Mouse (Mus musculus): ENCODE results near the gene Slc39a11. TPM values are rescaled to one million over a fixed set of nuclear protein-coding genes. Genes with fewer than 3 reads are reported as not detected.

The Slc39a11 gene
- polyA plus RNA-seq, 1 experiment from 2014 or later: 40.1 TPM

DNA sequence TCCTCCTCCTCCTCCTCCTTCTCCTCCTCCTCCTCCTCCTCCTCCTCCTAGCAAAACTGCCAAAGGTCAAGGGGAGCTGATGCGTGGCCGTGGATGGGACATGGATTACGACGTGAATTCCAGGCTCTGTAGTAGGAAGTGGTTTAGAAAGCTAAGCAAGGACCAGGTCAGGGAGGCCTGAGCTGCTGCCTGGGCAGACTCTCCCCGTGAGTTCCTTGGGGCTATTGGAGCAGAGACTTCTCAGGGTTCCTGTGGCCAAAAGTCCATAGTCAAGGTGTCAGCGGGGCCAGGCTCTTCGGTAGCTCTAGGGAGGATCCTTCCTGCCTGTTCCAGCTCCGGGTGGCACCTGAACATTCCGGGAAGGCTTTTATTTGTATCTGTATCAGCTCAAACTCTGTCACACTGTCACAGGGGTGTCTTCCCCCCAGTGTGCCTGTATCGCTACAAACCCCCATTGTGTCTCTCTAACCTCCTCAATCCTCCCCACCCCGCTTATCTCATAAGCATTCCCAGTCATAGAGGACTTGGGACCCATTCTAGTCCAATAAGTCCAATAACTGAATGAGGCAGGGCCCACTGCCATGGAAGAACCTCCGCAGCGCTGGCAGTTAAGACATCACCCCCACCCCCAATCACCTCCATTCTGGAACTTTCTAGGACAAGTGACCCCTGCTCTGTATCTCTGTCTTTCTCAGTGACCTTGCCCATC lies 356.8 kb downstream of the Slc39a11 start:
- Histone ChIP-seq H3K27me3 (replicated peaks; ENCODE audit: control insufficient read depth, insufficient read depth, low read length) (0 out of 2 replicates have a peak, but pooled peaks cover 2% of the 10 kb centered on the region), H3K36me3 (ENCODE audit: control insufficient read depth, insufficient read depth, low read length) (no peaks in the 10 kb centered on the region), H3K4me3 (ENCODE audit: low read length) (no peak overlapping the region), H3K27ac (ENCODE audit: low read depth, low read length) (no peak overlapping the region), H3K4me1 (ENCODE audit: control insufficient read depth, insufficient read depth, low read depth, low read length) (peaks cover 17% of the 10 kb centered on the region), H3K9ac (ENCODE audit: low read depth, low read length) (no peak overlapping the region), H3K4me2 (ENCODE audit: low read length) (no peak overlapping the region), H3K9me3 (ENCODE audit: control insufficient read depth, low read length) (no peaks in the 10 kb centered on the region)
- ATAC-seq: no peak
- 83% methylated on average over 13 of the region's 13 CpGs for WGBS

DNA sequence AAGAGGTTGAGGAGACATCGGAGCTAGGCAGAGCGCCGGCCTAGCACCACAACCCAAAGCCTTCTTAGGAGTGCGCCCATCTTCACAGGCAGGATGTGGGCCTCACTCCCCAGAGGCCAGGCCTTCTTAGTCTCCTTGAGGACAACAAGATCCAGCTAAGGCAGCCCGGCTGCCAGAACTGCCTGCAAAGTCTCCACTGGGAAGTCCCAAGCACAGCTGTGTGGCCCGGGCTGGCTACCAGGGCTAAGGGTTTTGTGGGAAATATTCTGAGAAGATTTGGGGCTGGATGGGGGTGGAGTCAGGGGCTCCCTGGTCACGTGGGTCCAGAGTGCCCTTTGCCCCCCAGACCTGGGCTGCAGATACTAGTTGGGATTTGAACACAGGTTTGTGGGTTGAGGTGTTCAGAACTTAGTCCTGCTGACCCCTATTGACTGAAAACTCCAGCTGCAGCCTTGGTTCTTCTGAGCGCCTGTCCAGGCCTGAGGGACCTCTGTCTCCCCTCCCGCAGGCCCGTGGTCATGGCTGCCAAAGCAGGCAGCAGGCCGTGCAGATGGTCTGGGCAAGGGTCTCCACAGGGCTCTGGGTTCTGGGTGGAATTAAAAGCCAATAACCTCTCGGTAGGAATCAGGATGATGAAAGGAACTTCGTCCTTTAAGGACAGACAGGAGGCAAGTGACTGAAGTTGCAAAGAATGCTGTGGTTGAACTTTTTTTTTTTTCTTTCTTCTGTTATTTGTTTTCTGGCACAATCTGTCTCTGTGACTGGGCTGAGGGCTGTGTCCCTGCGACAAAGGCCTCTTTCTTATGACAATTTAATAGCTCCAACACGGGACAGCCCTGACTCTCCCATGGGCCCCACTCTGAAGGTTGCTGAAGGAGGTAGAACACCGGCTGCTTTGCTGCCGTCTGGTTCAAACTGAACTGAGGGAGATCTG lies 357.8 kb downstream of the Slc39a11 start:
- H3K27ac ChIP-seq (ENCODE audit: low read depth, low read length): no peak overlapping the region
- peak; percentile 46; the same call in 1 of the 2 replicates for ATAC-seq
- WGBS: 40% methylated on average over 17 of the region's 17 CpGs

DNA sequence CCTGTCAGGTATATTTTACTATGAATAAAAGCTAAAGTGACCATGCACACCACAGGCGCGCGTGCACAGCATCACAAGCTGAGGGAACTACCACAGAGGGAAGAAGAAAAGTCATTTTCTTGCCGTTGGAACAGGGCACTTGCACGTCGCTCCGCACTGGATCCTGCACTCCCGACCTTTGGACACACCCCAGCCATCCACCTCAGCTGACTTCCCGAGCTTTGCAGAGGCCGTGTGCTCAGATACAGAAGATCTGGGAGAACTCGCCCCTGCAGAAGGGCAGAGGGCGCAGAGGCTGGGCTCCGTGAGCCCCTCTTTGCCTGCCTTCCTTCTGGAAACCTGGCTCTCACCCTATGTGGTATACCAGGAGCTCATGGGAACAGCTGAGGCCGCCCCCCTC lies 359.0 kb downstream of the Slc39a11 start:
- ATAC-seq: no peak
- no peak overlapping the region for H3K27ac ChIP-seq (ENCODE audit: low read depth, low read length)
- H3K27me3 ChIP-seq (replicated peaks; ENCODE audit: control insufficient read depth, insufficient read depth, low read length): 0 out of 2 replicates have a peak, but pooled peaks cover 2% of the 10 kb centered on the region
- peaks cover 13% of the 10 kb centered on the region for H3K4me1 ChIP-seq (ENCODE audit: control insufficient read depth, insufficient read depth, low read depth, low read length)
- H3K9me3 ChIP-seq (ENCODE audit: control insufficient read depth, low read length): no peaks in the 10 kb centered on the region
- H3K36me3 ChIP-seq (ENCODE audit: control insufficient read depth, insufficient read depth, low read length): no peaks in the 10 kb centered on the region
- no peak overlapping the region for H3K4me2 ChIP-seq (ENCODE audit: low read length)
- 88% methylated on average over 14 of the region's 14 CpGs for WGBS
- no peak overlapping the region for H3K9ac ChIP-seq (ENCODE audit: low read depth, low read length)
- H3K4me3 ChIP-seq (ENCODE audit: low read length): no peak overlapping the region

More for the DNA sequence above, 357.8 kb downstream of the Slc39a11 start:
- Histone ChIP-seq H3K27me3 (replicated peaks; ENCODE audit: control insufficient read depth, insufficient read depth, low read length) (0 out of 2 replicates have a peak, but pooled peaks cover 2% of the 10 kb centered on the region), H3K9me3 (ENCODE audit: control insufficient read depth, low read length) (no peaks in the 10 kb centered on the region), H3K4me1 (ENCODE audit: control insufficient read depth, insufficient read depth, low read depth, low read length) (peaks cover 16% of the 10 kb centered on the region), H3K4me2 (ENCODE audit: low read length) (no peak overlapping the region), H3K4me3 (ENCODE audit: low read length) (no peak overlapping the region), H3K36me3 (ENCODE audit: control insufficient read depth, insufficient read depth, low read length) (no peaks in the 10 kb centered on the region), H3K9ac (ENCODE audit: low read depth, low read length) (no peak overlapping the region)

DNA sequence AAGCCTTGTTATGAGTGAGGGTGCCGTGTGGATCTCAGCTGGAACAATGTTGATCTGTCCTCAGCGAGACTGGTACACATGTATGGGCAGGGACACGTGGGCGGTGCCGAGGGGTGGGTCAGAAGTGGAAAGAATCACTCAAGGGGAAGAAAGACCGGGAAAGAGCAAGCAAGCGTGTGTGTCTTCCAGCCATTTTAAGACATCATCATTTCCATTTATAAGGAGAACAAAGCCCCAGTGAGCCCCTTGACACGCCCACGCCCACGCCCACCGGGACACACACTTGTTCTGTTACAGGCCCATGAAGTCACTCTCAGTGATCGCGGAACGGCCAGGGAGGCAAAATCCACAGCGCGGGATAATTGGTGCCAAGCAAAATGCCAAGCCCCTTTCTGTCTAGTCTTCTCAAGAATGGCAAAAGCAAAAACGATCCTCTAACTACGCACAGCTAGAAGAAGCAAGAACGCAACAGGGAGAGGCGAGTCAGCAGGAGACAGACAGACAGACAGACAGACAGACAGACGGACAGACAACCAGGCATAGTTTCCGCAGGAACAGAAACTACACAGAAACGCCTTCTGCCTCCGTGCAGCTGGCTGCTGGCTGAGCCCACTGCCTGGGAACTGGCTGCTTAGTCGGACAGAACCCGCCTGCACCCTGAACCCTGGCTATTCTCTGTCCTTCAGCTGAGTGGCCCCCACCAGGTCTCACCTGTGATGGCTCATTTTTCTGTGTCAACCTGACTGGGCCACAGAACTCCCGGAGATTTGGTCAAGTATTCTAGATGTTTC lies 364.7 kb downstream of the Slc39a11 start:
- ATAC-seq: no peak
- Histone ChIP-seq H3K9ac (ENCODE audit: low read depth, low read length) (no peak overlapping the region), H3K4me2 (ENCODE audit: low read length) (peak overlapping the region; percentile 39)

DNA sequence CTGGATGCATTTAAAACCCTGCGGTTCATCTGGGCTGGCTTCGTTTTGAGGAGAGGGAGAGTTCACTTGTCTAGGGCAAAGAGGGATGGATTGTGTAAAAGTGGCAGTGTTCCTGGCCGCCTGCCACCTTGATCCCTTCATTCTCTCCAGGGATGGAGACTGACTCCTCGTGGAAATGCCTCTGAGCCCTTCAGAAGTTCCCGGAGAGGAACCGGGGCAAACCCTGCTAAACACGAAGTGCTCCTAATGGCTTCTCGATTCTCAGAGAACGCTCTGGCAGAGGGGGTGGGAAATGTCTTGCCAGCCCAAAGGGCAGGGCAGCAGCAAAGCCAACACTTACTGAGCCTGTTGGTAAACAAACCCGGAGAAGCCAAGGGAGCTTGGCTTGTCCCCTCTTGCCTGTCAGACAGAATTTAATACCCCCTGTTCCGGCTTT lies 366.5 kb downstream of the Slc39a11 start:
- H3K9ac ChIP-seq (ENCODE audit: low read depth, low read length): no peak overlapping the region
- H3K4me3 ChIP-seq (ENCODE audit: low read length): no peak overlapping the region
- no peaks in the 10 kb centered on the region for H3K27me3 ChIP-seq (replicated peaks; ENCODE audit: control insufficient read depth, insufficient read depth, low read length)
- H3K36me3 ChIP-seq (ENCODE audit: control insufficient read depth, insufficient read depth, low read length): no peaks in the 10 kb centered on the region
- ATAC-seq: peak; percentile 59; the same call in 1 of the 2 replicates
- peaks cover 2% of the 10 kb centered on the region; the same call in 1 of the 2 replicates for H3K4me1 ChIP-seq (ENCODE audit: control insufficient read depth, insufficient read depth, low read depth, low read length)
- H3K9me3 ChIP-seq (ENCODE audit: control insufficient read depth, low read length): no peaks in the 10 kb centered on the region
- whole genome bisulfite sequencing: 32% methylated on average over 11 of the region's 11 CpGs
- peak overlapping the region; percentile 24; the same call in 1 of the 2 replicates for H3K27ac ChIP-seq (ENCODE audit: low read depth, low read length)
- H3K4me2 ChIP-seq (ENCODE audit: low read length): no peak overlapping the region

More for the DNA sequence above, 364.7 kb downstream of the Slc39a11 start:
- H3K27me3 ChIP-seq (replicated peaks; ENCODE audit: control insufficient read depth, insufficient read depth, low read length): no peaks in the 10 kb centered on the region
- no peak overlapping the region for H3K27ac ChIP-seq (ENCODE audit: low read depth, low read length)
- peaks cover 2% of the 10 kb centered on the region; the same call in 1 of the 2 replicates for H3K4me1 ChIP-seq (ENCODE audit: control insufficient read depth, insufficient read depth, low read depth, low read length)
- WGBS: 53% methylated on average over 27 of the region's 27 CpGs
- H3K4me3 ChIP-seq (ENCODE audit: low read length): no peak overlapping the region
- no peaks in the 10 kb centered on the region for H3K36me3 ChIP-seq (ENCODE audit: control insufficient read depth, insufficient read depth, low read length)
- no peaks in the 10 kb centered on the region for H3K9me3 ChIP-seq (ENCODE audit: control insufficient read depth, low read length)

DNA sequence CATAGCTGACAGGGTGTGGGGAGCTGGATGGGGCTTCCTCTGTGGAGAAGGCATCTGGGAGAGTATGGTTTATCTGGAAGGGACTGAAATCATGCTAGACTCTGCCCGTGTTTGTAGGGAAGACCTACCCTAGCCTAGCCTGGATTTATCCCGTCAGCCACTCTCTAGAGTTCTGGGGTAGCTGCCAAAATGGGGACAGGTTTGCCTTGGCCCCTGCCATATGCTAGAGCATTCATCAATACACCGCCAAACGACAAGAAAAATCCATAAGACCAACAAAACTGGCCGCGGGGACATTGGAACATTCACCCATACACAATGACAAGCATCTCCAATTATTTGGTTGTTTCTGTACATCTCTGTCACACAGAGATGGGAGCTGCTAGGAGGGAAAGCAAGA lies 371.6 kb downstream of the Slc39a11 start:
- Histone ChIP-seq H3K9ac (ENCODE audit: low read depth, low read length) (no peak overlapping the region), H3K4me2 (ENCODE audit: low read length) (no peak overlapping the region), H3K4me1 (ENCODE audit: control insufficient read depth, insufficient read depth, low read depth, low read length) (peaks cover 5% of the 10 kb centered on the region), H3K27me3 (replicated peaks; ENCODE audit: control insufficient read depth, insufficient read depth, low read length) (no peaks in the 10 kb centered on the region), H3K9me3 (ENCODE audit: control insufficient read depth, low read length) (no peaks in the 10 kb centered on the region), H3K4me3 (ENCODE audit: low read length) (no peak overlapping the region), H3K27ac (ENCODE audit: low read depth, low read length) (no peak overlapping the region), H3K36me3 (ENCODE audit: control insufficient read depth, insufficient read depth, low read length) (no peaks in the 10 kb centered on the region)
- no peak for ATAC-seq
- 85% methylated on average over 6 of the region's 6 CpGs for WGBS

DNA sequence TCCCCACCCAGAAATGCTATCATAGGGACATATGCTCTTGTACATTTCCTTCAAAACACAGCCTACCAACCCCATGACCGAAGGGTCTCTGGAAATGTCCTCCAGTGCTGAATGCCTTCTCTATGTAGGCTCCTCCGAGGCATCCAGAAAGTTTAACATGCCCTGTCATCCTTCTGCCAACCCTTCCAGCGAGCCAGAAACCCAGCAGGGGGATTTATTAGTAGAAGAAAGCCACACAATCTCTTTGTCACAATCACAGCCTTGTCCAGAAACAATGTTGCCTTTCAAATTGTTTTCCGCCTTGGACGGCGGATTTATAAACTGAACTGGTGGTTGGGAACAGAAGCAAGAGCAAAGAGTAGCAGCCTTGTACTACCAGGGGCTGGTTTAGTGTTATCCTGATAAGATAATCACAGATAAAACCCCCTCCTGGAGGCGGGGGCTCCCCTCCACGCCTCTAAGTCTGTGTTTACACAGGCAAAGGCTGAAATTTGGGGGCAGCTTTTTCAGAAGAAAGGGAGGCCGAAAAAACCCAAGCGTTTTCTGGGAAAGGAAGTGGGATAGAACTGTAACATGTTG lies 372.8 kb downstream of the Slc39a11 start:
- H3K36me3 ChIP-seq (ENCODE audit: control insufficient read depth, insufficient read depth, low read length): no peaks in the 10 kb centered on the region
- H3K4me1 ChIP-seq (ENCODE audit: control insufficient read depth, insufficient read depth, low read depth, low read length): peaks cover 5% of the 10 kb centered on the region
- peak overlapping the region; percentile 57; the same call in 1 of the 2 replicates for H3K27ac ChIP-seq (ENCODE audit: low read depth, low read length)
- WGBS: 50% methylated on average over 10 of the region's 10 CpGs
- H3K9me3 ChIP-seq (ENCODE audit: control insufficient read depth, low read length): no peaks in the 10 kb centered on the region
- H3K4me2 ChIP-seq (ENCODE audit: low read length): no peak overlapping the region
- H3K27me3 ChIP-seq (replicated peaks; ENCODE audit: control insufficient read depth, insufficient read depth, low read length): no peaks in the 10 kb centered on the region
- peak; percentile 43; the same call in 1 of the 2 replicates for ATAC-seq
- no peak overlapping the region for H3K9ac ChIP-seq (ENCODE audit: low read depth, low read length)
- H3K4me3 ChIP-seq (ENCODE audit: low read length): no peak overlapping the region

DNA sequence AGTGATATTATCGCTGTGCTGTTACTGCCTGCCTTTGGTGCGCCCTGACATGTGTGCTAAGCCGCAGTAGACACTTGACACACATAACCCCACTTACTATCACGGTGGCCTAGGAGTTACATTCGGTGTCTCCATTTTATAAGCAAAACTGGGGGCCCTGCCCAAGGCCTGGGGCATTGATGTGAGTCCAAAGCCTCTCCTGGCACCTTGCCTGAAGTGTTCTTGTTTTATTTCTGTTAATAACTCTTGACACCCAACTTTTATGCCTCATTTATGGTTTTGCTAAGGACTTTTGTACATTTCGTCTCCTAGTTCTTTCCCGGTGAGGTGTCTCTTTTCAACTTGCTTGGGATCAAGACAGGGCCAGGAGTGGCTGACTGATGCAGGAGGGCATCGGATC lies 373.4 kb downstream of the Slc39a11 start:
- ATAC-seq: no peak
- WGBS: 81% methylated on average over 8 of the region's 8 CpGs

More for the DNA sequence above, 373.4 kb downstream of the Slc39a11 start:
- Histone ChIP-seq H3K9ac (ENCODE audit: low read depth, low read length) (no peak overlapping the region), H3K27ac (ENCODE audit: low read depth, low read length) (no peak overlapping the region; the same call in 1 of the 2 replicates), H3K27me3 (replicated peaks; ENCODE audit: control insufficient read depth, insufficient read depth, low read length) (no peaks in the 10 kb centered on the region), H3K4me1 (ENCODE audit: control insufficient read depth, insufficient read depth, low read depth, low read length) (peaks cover 11% of the 10 kb centered on the region), H3K9me3 (ENCODE audit: control insufficient read depth, low read length) (no peaks in the 10 kb centered on the region), H3K4me2 (ENCODE audit: low read length) (no peak overlapping the region), H3K4me3 (ENCODE audit: low read length) (no peak overlapping the region), H3K36me3 (ENCODE audit: control insufficient read depth, insufficient read depth, low read length) (no peaks in the 10 kb centered on the region)

Measured in hindbrain, embryonic 16.5 days (tissue).